Mouse (Mus musculus): ENCODE results near the gene Fosl2.

The Fosl2 gene

GRCm38 (mm10) chr5:32152725-32153417 is 17.3 kb downstream of the Fosl2 start:
- Histone ChIP-seq H3K27me3 (ENCODE audit: insufficient read depth, low read length) (peaks cover 63% of the 10 kb centered on the region), H3K36me3 (ENCODE audit: insufficient read depth, low read length) (no peaks in the 10 kb centered on the region; the same call in 1 of the 2 replicates), H3K4me3 (replicated peaks; ENCODE audit: low read length) (0 out of 2 replicates have a peak overlapping the region, but pooled peaks have one; percentile 10), H3K4me1 (replicated peaks; ENCODE audit: low read depth, low read length) (peaks cover 11% of the 10 kb centered on the region), H3K9me3 (ENCODE audit: low read length) (no peaks in the 10 kb centered on the region)
- no peak for TF ChIP-seq NANOG (IDR thresholded peaks at IDR 0.05; ENCODE audit: borderline replicate concordance, low read length)
- no peak for TF ChIP-seq CTCF (conservative IDR thresholded peaks at IDR 0.05; ENCODE audit: low read length)
- no peak for TF ChIP-seq POU5F1 (IDR thresholded peaks at IDR 0.05; ENCODE audit: borderline replicate concordance, low read length)

- peaks cover 64% of the 10 kb centered on the region for H3K27me3 ChIP-seq (ENCODE audit: insufficient read depth, low read length)
- H3K9me3 ChIP-seq (ENCODE audit: low read length) = no peaks in the 10 kb centered on the region
- H3K36me3 ChIP-seq (ENCODE audit: insufficient read depth, low read length) = no peaks in the 10 kb centered on the region
- peaks cover 11% of the 10 kb centered on the region for H3K4me1 ChIP-seq (replicated peaks; ENCODE audit: low read depth, low read length)
- H3K4me3 ChIP-seq (replicated peaks; ENCODE audit: low read length) = no peak overlapping the region
- TF ChIP-seq NANOG (IDR thresholded peaks at IDR 0.05; ENCODE audit: borderline replicate concordance, low read length) (no peak), CTCF (conservative IDR thresholded peaks at IDR 0.05; ENCODE audit: low read length) (no peak), POU5F1 (IDR thresholded peaks at IDR 0.05; ENCODE audit: borderline replicate concordance, low read length) (no peak)
These were observed 17.8 kb downstream of the Fosl2 start for GRCm38 (mm10) chr5:32153418-32153740.

- peaks cover 11% of the 10 kb centered on the region for H3K4me1 ChIP-seq (replicated peaks; ENCODE audit: low read depth, low read length)
- no peaks in the 10 kb centered on the region for H3K9me3 ChIP-seq (ENCODE audit: low read length)
- no peaks in the 10 kb centered on the region for H3K36me3 ChIP-seq (ENCODE audit: insufficient read depth, low read length)
- peaks cover 64% of the 10 kb centered on the region for H3K27me3 ChIP-seq (ENCODE audit: insufficient read depth, low read length)
- TF ChIP-seq NANOG (IDR thresholded peaks at IDR 0.05; ENCODE audit: borderline replicate concordance, low read length) (no peak), CTCF (conservative IDR thresholded peaks at IDR 0.05; ENCODE audit: low read length) (no peak), POU5F1 (IDR thresholded peaks at IDR 0.05; ENCODE audit: borderline replicate concordance, low read length) (no peak)
- H3K4me3 ChIP-seq (replicated peaks; ENCODE audit: low read length) = no peak overlapping the region
These were observed 18.3 kb downstream of the Fosl2 start for GRCm38 (mm10) chr5:32153791-32154490.

GRCm38 (mm10) chr5:32154931-32155688 is 19.5 kb downstream of the Fosl2 start:
- no peak for TF ChIP-seq CTCF (conservative IDR thresholded peaks at IDR 0.05; ENCODE audit: low read length)
- TF ChIP-seq POU5F1 (IDR thresholded peaks at IDR 0.05; ENCODE audit: borderline replicate concordance, low read length) = no peak
- no peak for TF ChIP-seq NANOG (IDR thresholded peaks at IDR 0.05; ENCODE audit: borderline replicate concordance, low read length)
- Histone ChIP-seq H3K36me3 (ENCODE audit: insufficient read depth, low read length) (no peaks in the 10 kb centered on the region), H3K4me3 (replicated peaks; ENCODE audit: low read length) (no peak overlapping the region), H3K27me3 (ENCODE audit: insufficient read depth, low read length) (peaks cover 55% of the 10 kb centered on the region), H3K4me1 (replicated peaks; ENCODE audit: low read depth, low read length) (peaks cover 11% of the 10 kb centered on the region), H3K9me3 (ENCODE audit: low read length) (no peaks in the 10 kb centered on the region)

GRCm38 (mm10) chr5:32155927-32156326 is 20.3 kb downstream of the Fosl2 start:
- H3K27me3 ChIP-seq (ENCODE audit: insufficient read depth, low read length) = peaks cover 51% of the 10 kb centered on the region
- H3K4me3 ChIP-seq (replicated peaks; ENCODE audit: low read length) = no peak overlapping the region
- H3K9me3 ChIP-seq (ENCODE audit: low read length) = no peaks in the 10 kb centered on the region
- peaks cover 11% of the 10 kb centered on the region for H3K4me1 ChIP-seq (replicated peaks; ENCODE audit: low read depth, low read length)
- no peak for TF ChIP-seq CTCF (conservative IDR thresholded peaks at IDR 0.05; ENCODE audit: low read length)
- H3K36me3 ChIP-seq (ENCODE audit: insufficient read depth, low read length) = no peaks in the 10 kb centered on the region

GRCm38 (mm10) chr5:32163478-32164043 is 28.0 kb downstream of the Fosl2 start:
- TF ChIP-seq POU5F1 (IDR thresholded peaks at IDR 0.05; ENCODE audit: borderline replicate concordance, low read length) (no peak), NANOG (IDR thresholded peaks at IDR 0.05; ENCODE audit: borderline replicate concordance, low read length) (no peak), CTCF (conservative IDR thresholded peaks at IDR 0.05; ENCODE audit: low read length) (no peak)
- Histone ChIP-seq H3K36me3 (ENCODE audit: insufficient read depth, low read length) (no peaks in the 10 kb centered on the region), H3K4me3 (replicated peaks; ENCODE audit: low read length) (no peak overlapping the region), H3K4me1 (replicated peaks; ENCODE audit: low read depth, low read length) (no peaks in the 10 kb centered on the region), H3K27me3 (ENCODE audit: insufficient read depth, low read length) (peaks cover 18% of the 10 kb centered on the region), H3K9me3 (ENCODE audit: low read length) (no peaks in the 10 kb centered on the region)

GRCm38 (mm10) chr5:32172188-32172587 is 36.6 kb downstream of the Fosl2 start:
- Histone ChIP-seq H3K9me3 (ENCODE audit: low read length) (no peaks in the 10 kb centered on the region), H3K36me3 (ENCODE audit: insufficient read depth, low read length) (no peaks in the 10 kb centered on the region), H3K4me3 (replicated peaks; ENCODE audit: low read length) (no peak overlapping the region), H3K27me3 (ENCODE audit: insufficient read depth, low read length) (0 out of 2 replicates have a peak, but pooled peaks cover 5% of the 10 kb centered on the region), H3K4me1 (replicated peaks; ENCODE audit: low read depth, low read length) (peaks cover 5% of the 10 kb centered on the region)
- TF ChIP-seq NANOG (IDR thresholded peaks at IDR 0.05; ENCODE audit: borderline replicate concordance, low read length) (no peak), CTCF (conservative IDR thresholded peaks at IDR 0.05; ENCODE audit: low read length) (no peak), POU5F1 (IDR thresholded peaks at IDR 0.05; ENCODE audit: borderline replicate concordance, low read length) (no peak)

- Histone ChIP-seq H3K9me3 (ENCODE audit: low read length) (no peaks in the 10 kb centered on the region), H3K4me3 (replicated peaks; ENCODE audit: low read length) (no peak overlapping the region), H3K4me1 (replicated peaks; ENCODE audit: low read depth, low read length) (no peaks in the 10 kb centered on the region), H3K36me3 (ENCODE audit: insufficient read depth, low read length) (no peaks in the 10 kb centered on the region), H3K27me3 (ENCODE audit: insufficient read depth, low read length) (peaks cover 12% of the 10 kb centered on the region; the same call in 1 of the 2 replicates)
- TF ChIP-seq NANOG (IDR thresholded peaks at IDR 0.05; ENCODE audit: borderline replicate concordance, low read length) (no peak), CTCF (conservative IDR thresholded peaks at IDR 0.05; ENCODE audit: low read length) (no peak), POU5F1 (IDR thresholded peaks at IDR 0.05; ENCODE audit: borderline replicate concordance, low read length) (no peak)
These were observed 41.2 kb downstream of the Fosl2 start for GRCm38 (mm10) chr5:32176800-32177199.

Data from E14TG2a.4 (cell line).